Mouse (Mus musculus) hindbrain, embryonic 16.5 days (tissue): ENCODE results near the gene Gm45208. TPM values are rescaled to one million over a fixed set of nuclear protein-coding genes. Genes with fewer than 3 reads are reported as not detected.
"Not testable (repeated sequence)": the region's sequence is repeated elsewhere in the genome, so short reads cannot be mapped to it uniquely, and the experiment has no call there.

Experiments
- ATAC-seq: fragments of 200-750 bp; cut with Nextera tagmentation; 2 replicates; pipeline ENCODE4 v1.8.0; 2017; ENCODE audit warnings: moderate TSS enrichment, moderate library complexity
- H3K27ac ChIP-seq: fragments of 300-500 bp; sonication (generic); 2 replicates; pipeline ENCODE4 v1.5.1; 2014; ENCODE audit warnings: low read depth, mild to moderate bottlenecking, control low read depth, low read length, moderate library complexity
- H3K27me3 ChIP-seq: fragments of 300-500 bp; sonication (generic); replicated peaks from 2 replicates; pipeline ENCODE4 v1.6.1; 2014; ENCODE audit warnings: low read length; ENCODE audit not compliant: control insufficient read depth, insufficient read depth
- H3K36me3 ChIP-seq: fragments of 300-500 bp; sonication (generic); 2 replicates; pipeline ENCODE4 v1.6.1; 2014; ENCODE audit warnings: mild to moderate bottlenecking, low read length, moderate library complexity, mixed read lengths; ENCODE audit not compliant: control insufficient read depth, insufficient read depth
- H3K4me1 ChIP-seq: fragments of 300-500 bp; sonication (generic); 2 replicates; pipeline ENCODE4 v1.6.1; 2014; ENCODE audit warnings: low read depth, low read length; ENCODE audit not compliant: control insufficient read depth, insufficient read depth
- H3K4me2 ChIP-seq: fragments of 300-500 bp; sonication (generic); 2 replicates; pipeline ENCODE4 v1.6.1; 2014; ENCODE audit warnings: mild to moderate bottlenecking, low read length, control low read depth, moderate library complexity
- H3K4me3 ChIP-seq: fragments of 300-500 bp; sonication (generic); 2 replicates; pipeline ENCODE4 v1.5.1; 2014; ENCODE audit warnings: mild to moderate bottlenecking, low read length, control low read depth, moderate library complexity
- H3K9ac ChIP-seq: fragments of 300-500 bp; sonication (generic); 2 replicates; pipeline ENCODE4 v1.6.1; 2014; ENCODE audit warnings: low read depth, mild to moderate bottlenecking, control low read depth, low read length, moderate library complexity
- H3K9me3 ChIP-seq: fragments of 300-500 bp; sonication (generic); 2 replicates; pipeline ENCODE4 v1.6.1; 2014; ENCODE audit warnings: mild to moderate bottlenecking, low read length, moderate library complexity; ENCODE audit not compliant: control insufficient read depth
- WGBS: fragments of 180-500 bp; shearing (Covaris S2); extraction: QIAGEN DNeasy Blood & Tissue Kit; methylation state at CpG from one replicate; pipeline ENCODE4 v1.1.7; 2014; 5-methylcytosine and 5-hydroxymethylcytosine counted together
- polyA plus RNA-seq: library from polyadenylated mRNA; unstranded; fragments of >200 nt; fragmentation: Nextera tagmentation; extraction: Ambion mirVana; gene quantifications from 2 replicates; pipeline ENCODE4 v1.2.1, GENCODE M21; 2015

Gene Gm45208
- polyA plus RNA-seq, 1 experiment from 2014 or later = not detected

- ATAC-seq = no peak
- WGBS = 78% methylated on average over 10 of the region's 10 CpGs
- H3K4me2 ChIP-seq = no peak overlapping the region
These were observed 18.2 kb downstream of the Gm45208 start for GRCm38 (mm10) chrX:7740082-7740819.

DNA sequence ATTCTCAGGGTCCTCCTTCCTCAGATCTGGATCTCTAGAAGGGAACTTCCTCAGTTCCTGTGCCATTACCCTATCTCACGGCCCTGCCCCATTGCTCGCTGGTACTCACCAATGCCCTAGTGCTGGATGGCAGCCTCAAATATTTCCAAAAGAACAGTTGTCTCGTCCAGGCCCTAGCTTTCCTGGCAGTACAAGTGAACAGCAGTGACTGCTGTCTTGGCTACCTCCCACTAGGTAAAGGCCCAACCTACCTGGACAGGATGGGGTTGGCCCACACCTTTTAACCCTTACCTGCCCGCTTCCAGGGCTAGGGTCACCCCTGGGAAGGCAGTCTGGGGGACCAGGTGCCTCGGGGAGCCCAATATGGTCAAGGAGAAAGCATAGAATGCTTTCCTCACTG, 19.1 kb downstream of the Gm45208 start:
- no peak for ATAC-seq
- H3K4me1 ChIP-seq = no peaks in the 10 kb centered on the region
- no peak overlapping the region for H3K9ac ChIP-seq
- no peak overlapping the region for H3K4me2 ChIP-seq
- H3K36me3 ChIP-seq = peaks cover 2% of the 10 kb centered on the region; the same call in 1 of the 2 replicates
- H3K27me3 ChIP-seq = no peaks in the 10 kb centered on the region
- no peak overlapping the region for H3K27ac ChIP-seq
- WGBS = 81% methylated on average over 5 of the region's 5 CpGs
- no peaks in the 10 kb centered on the region for H3K9me3 ChIP-seq
- no peak overlapping the region for H3K4me3 ChIP-seq

More at GRCm38 (mm10) chrX:7740082-7740819, 18.2 kb downstream of the Gm45208 start:
- no peak overlapping the region for H3K9ac ChIP-seq
- H3K4me1 ChIP-seq = no peaks in the 10 kb centered on the region
- H3K36me3 ChIP-seq = peaks cover 2% of the 10 kb centered on the region; the same call in 1 of the 2 replicates
- H3K9me3 ChIP-seq = no peaks in the 10 kb centered on the region
- no peak overlapping the region for H3K4me3 ChIP-seq
- no peaks in the 10 kb centered on the region for H3K27me3 ChIP-seq
- H3K27ac ChIP-seq = no peak overlapping the region

DNA sequence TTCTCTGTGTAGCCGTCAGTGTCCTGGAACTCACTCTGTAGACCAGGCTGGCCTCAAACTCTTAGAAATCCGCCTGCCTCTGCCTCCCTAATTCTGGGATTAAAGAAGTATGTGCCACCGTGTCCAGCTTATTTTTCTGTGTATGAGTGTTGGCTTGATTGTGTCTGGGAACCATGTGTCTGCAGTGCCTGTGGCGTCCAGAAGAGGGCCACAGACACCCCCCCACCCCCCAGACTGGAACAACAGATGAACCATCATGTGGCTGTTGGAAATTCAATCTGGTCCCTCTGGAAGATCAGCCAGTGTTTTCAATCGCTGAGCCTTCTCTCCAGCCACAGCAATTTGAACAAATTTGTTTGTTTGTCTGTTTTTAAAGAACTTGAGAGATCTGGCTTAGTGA, 21.4 kb downstream of the Gm45208 start:
- Histone ChIP-seq H3K27ac (no peak overlapping the region), H3K4me2 (no peak overlapping the region), H3K4me1 (no peaks in the 10 kb centered on the region), H3K9ac (no peak overlapping the region), H3K9me3 (no peaks in the 10 kb centered on the region), H3K4me3 (no peak overlapping the region), H3K27me3 (no peaks in the 10 kb centered on the region), H3K36me3 (no peaks in the 10 kb centered on the region)
- ATAC-seq = no peak
- 57% methylated on average over 5 of the region's 5 CpGs for WGBS

DNA sequence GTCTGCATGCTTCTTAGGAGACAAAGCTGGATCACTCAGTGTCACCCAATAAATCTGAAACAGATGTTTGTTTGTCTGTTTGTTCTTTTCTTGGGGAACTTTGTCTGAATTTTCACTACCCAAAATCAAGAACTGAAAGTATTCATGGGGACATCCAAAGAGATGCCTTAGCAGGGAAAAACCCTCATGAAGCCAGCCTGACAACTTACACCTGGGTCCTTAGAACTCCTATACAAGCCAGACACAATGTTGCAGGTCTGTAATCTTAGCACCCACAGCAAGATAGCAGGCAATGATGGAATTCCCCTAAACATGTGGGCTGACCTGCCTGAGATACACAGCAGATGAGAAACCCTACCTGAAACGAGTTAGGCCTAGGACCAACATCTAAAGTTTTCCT, 22.9 kb downstream of the Gm45208 start:
- WGBS = 71% methylated on average over 1 of the region's 1 CpGs

DNA sequence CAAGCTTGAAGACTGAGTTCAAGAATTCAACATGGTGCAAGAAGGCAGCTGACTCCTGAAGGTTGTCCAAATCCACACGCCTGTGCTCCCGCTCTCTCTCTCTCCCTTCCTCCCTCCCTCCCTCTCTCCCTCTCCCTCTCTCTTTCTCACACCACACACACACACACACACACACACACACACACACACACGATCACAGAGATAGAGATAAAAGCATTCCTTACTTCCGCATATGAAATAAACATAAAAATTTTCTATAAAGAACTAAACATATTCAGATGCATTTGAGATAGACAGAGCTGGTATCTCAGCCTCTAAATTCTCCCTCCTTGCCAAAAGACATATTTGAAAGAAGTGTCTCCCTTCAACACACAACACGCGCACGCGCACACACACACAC, 23.4 kb downstream of the Gm45208 start:
- no peak overlapping the region for H3K4me2 ChIP-seq
- H3K9me3 ChIP-seq = no peaks in the 10 kb centered on the region
- no peaks in the 10 kb centered on the region for H3K27me3 ChIP-seq
- ATAC-seq = no peak
- H3K4me1 ChIP-seq = peaks cover 4% of the 10 kb centered on the region; the same call in 1 of the 2 replicates
- WGBS = 91% methylated on average over 8 of the region's 8 CpGs
- H3K27ac ChIP-seq = no peak overlapping the region
- H3K36me3 ChIP-seq = no peaks in the 10 kb centered on the region
- no peak overlapping the region for H3K9ac ChIP-seq
- H3K4me3 ChIP-seq = no peak overlapping the region

More for the DNA sequence above, 22.9 kb downstream of the Gm45208 start:
- Histone ChIP-seq H3K4me3 (no peak overlapping the region), H3K27me3 (no peaks in the 10 kb centered on the region), H3K4me2 (no peak overlapping the region), H3K27ac (no peak overlapping the region), H3K9me3 (no peaks in the 10 kb centered on the region), H3K4me1 (peaks cover 4% of the 10 kb centered on the region; the same call in 1 of the 2 replicates), H3K9ac (no peak overlapping the region), H3K36me3 (no peaks in the 10 kb centered on the region)
- no peak for ATAC-seq

DNA sequence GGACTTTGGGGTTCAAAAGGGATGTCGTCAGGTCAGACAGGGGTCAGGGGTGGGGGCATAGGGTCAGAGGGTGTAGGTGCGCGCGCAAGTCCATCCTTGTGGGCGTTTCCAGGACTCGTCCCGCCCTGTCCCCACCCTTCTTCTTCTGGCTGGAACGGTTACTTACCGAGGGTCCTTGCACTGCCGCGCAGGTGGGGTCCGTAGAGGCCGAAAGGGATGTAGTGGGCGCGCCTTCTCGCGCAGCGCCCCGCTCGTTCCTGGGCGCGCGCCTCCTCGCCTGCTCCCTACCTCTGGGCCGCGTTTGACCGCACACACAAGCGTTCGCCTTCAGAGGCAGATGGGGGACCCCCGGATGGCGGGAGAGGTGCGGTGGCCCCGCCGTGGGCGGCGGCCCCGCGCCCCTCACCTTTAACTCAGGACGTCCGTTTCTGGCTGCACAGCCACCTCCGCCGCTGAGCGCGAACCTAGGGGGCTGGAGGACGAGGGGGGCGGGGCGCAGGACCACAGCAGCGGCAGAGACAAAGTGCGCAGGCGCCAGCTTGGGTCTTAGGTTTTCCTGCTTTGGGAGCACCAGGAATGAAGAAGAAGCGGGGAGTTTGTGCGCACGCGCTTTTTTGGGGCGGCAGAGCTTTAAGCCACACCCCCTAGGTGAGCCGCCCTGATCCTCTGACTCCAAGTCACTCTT, 28.5 kb downstream of the Gm45208 start, which contains the start of gene Ccdc120:
TSS of gene Ccdc120 (minus strand) at position 474 of the 685 bp plus-strand sequence.
- peak within 1 kb of the TSS; percentile 65 for H3K4me3 ChIP-seq
- no peaks in the 10 kb centered on the region for H3K9me3 ChIP-seq
- peak within 1 kb of the TSS; percentile 76 for H3K27ac ChIP-seq
- no peaks in the 10 kb centered on the region for H3K27me3 ChIP-seq
- H3K9ac ChIP-seq = peak within 1 kb of the TSS; percentile 84
- peak within 1 kb of the TSS; percentile 49 for H3K4me2 ChIP-seq
- no peaks in the 10 kb centered on the region for H3K36me3 ChIP-seq
- 21% methylated on average over 34 of the region's 56 CpGs for WGBS
- peak; percentile 91 for ATAC-seq
- peaks cover 4% of the 10 kb centered on the region; the same call in 1 of the 2 replicates for H3K4me1 ChIP-seq

DNA sequence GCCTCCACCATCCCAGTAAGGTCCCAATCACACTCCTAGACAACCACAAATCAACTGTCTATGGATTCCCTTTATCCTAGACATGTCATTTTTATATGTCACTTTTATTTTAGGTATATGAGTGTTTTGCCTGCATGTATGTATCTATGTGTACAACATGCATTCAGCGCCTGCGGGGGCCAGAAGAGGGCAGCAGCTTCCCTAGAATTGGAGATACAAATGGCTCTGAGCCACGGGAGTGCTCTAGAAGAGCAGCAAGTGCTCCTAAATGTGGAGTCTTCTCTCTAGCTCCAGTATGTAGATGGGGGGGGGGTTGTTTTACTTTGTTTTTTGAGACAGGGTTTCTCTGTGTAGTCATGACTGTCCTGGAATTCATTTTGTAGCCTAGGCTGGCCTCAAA, 31.6 kb downstream of the Gm45208 start:
- H3K27ac ChIP-seq, H3K4me2 ChIP-seq, H3K9me3 ChIP-seq, H3K4me3 ChIP-seq, H3K36me3 ChIP-seq, H3K4me1 ChIP-seq, H3K27me3 ChIP-seq, ATAC-seq, H3K9ac ChIP-seq: not testable (repeated sequence)
- 16% methylated on average over 3 of the region's 3 CpGs for WGBS

DNA sequence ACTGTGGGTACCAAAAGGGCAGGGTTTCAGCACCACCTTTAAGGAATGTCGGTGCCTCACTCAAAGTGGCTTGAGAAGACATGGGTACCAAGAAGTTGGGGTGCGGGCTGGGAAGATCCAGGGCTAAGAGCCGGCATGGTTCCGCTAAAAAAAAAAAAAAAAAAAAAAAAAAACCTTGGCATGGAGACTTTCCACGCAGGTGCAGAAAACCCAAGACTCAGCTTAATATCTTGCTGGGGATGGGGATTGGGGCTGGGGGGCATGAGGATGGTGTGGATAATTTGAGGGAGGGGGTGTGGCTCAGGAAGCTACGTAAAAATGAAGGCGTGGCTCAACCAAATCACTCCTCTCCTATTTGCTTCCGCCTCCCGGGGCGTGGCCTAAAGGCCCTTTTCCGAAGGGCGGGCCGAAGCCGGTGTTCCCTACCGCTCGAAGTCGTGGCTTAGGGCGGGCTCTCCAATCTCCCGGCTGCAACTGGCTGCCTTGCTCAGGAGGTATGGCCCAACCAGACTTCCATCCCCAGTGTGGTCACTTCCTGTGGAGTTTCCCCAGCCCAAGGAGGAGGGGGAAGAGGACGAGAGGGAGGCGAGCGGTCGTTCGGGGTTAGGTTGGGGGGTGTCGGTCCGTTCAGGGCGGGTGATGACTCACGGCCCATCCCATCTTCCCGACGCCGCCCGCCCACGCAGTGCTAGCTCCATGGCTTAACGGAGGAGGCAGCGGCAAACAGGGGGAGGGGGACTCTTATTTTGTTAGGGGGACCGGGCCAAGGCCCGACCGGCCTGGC, 40.3 kb downstream of the Gm45208 start, which contains the start of gene Tfe3:
TSS of gene Tfe3 (plus strand) at position 424 of the 784 bp plus-strand sequence.
- ATAC-seq = peak; percentile 97

GRCm38 (mm10) chrX:7762921-7763197, 40.8 kb downstream of the Gm45208 start:
- Histone ChIP-seq H3K4me2 (peak overlapping the region; percentile 67), H3K9me3 (no peaks in the 10 kb centered on the region), H3K36me3 (0 out of 2 replicates have a peak, but pooled peaks cover 2% of the 10 kb centered on the region), H3K27ac (no peak overlapping the region), H3K9ac (peak overlapping the region; percentile 72), H3K27me3 (no peaks in the 10 kb centered on the region), H3K4me1 (peaks cover 12% of the 10 kb centered on the region), H3K4me3 (peak overlapping the region; percentile 65)
- ATAC-seq = no peak; the same call in 1 of the 2 replicates
- WGBS = 26% methylated on average over 14 of the region's 21 CpGs

More for the DNA sequence above, 40.3 kb downstream of the Gm45208 start, which contains the start of gene Tfe3:
- H3K36me3 ChIP-seq = 0 out of 2 replicates have a peak, but pooled peaks cover under 1% of the 10 kb centered on the region
- no peak within 1 kb of the TSS for H3K27ac ChIP-seq
- peaks cover 12% of the 10 kb centered on the region for H3K4me1 ChIP-seq
- H3K9me3 ChIP-seq = no peaks in the 10 kb centered on the region
- WGBS = 26% methylated on average over 38 of the region's 38 CpGs
- peak within 1 kb of the TSS; percentile 72 for H3K9ac ChIP-seq
- H3K27me3 ChIP-seq = no peaks in the 10 kb centered on the region
- peak within 1 kb of the TSS; percentile 67 for H3K4me2 ChIP-seq
- H3K4me3 ChIP-seq = peak within 1 kb of the TSS; percentile 65
